Mouse (Mus musculus): ENCODE data around the gene Hist1h2ag. TPM values are rescaled to one million over a fixed set of nuclear protein-coding genes. Genes with fewer than 3 reads are reported as not detected.

Hist1h2ag gene
- polyA plus RNA-seq, 1 experiment from 2014 or later = 19.7 TPM

Small RNA genes lying within 50 kb of the gene (microRNA-seq; reads per million reads assigned to microRNA genes)
- gene Gm26300 (not detected), gene Gm44390 (not detected), gene Gm44486 (not detected)

Other genes starting within 250 kb of the Hist1h2ag start
- 12.2 and 15.4 TPM in 2 replicates for gene Hist1h2bq, start 232.7 kb downstream of the Hist1h2ag start, polyA plus RNA-seq (2015; fragmentation: Nextera tagmentation; extraction: Ambion mirVana)
- 1.8 TPM in 1 of 2 replicates, not detected in the other for gene Hist1h2ao, start 232.5 kb downstream of the Hist1h2ag start, polyA plus RNA-seq (2015; fragmentation: Nextera tagmentation; extraction: Ambion mirVana)
- not detected in 2 replicates for gene Hist1h4m, start 231.2 kb downstream of the Hist1h2ag start, polyA plus RNA-seq (2015; fragmentation: Nextera tagmentation; extraction: Ambion mirVana)
- 6.1 and 9.4 TPM in 2 replicates for gene Hist1h4n, start 210.7 kb downstream of the Hist1h2ag start, polyA plus RNA-seq (2015; fragmentation: Nextera tagmentation; extraction: Ambion mirVana)
- gene Hist1h2ap, start 209.4 kb downstream of the Hist1h2ag start, polyA plus RNA-seq (2015; fragmentation: Nextera tagmentation; extraction: Ambion mirVana) = 1,855 and 2,360 TPM in 2 replicates
- 11.5 and 15.4 TPM in 2 replicates for gene Hist1h2br, start 209.2 kb downstream of the Hist1h2ag start, polyA plus RNA-seq (2015; fragmentation: Nextera tagmentation; extraction: Ambion mirVana)
- gene Zfp184, start 97.8 kb downstream of the Hist1h2ag start, polyA plus RNA-seq (2015; fragmentation: Nextera tagmentation; extraction: Ambion mirVana) = 23.6 and 24.7 TPM in 2 replicates
- gene Pom121l2, start 61.8 kb downstream of the Hist1h2ag start, polyA plus RNA-seq (2015; fragmentation: Nextera tagmentation; extraction: Ambion mirVana) = not detected in 2 replicates
- 0.14 TPM in 1 of 2 replicates, not detected in the other for gene Prss16, start 33.2 kb downstream of the Hist1h2ag start, polyA plus RNA-seq (2015; fragmentation: Nextera tagmentation; extraction: Ambion mirVana)
- 2.5 and 9.8 TPM in 2 replicates for gene Hist1h2ah, start 7.4 kb downstream of the Hist1h2ag start, polyA plus RNA-seq (2015; fragmentation: Nextera tagmentation; extraction: Ambion mirVana)
- 4.5 and 4.6 TPM in 2 replicates for gene Hist1h2bk, start 7.1 kb downstream of the Hist1h2ag start, polyA plus RNA-seq (2015; fragmentation: Nextera tagmentation; extraction: Ambion mirVana)
- 16.9 and 19.2 TPM in 2 replicates for gene Hist1h4i, start 1.6 kb downstream of the Hist1h2ag start, polyA plus RNA-seq (2015; fragmentation: Nextera tagmentation; extraction: Ambion mirVana)
- 6.8 and 7.3 TPM in 2 replicates for gene Hist1h2bj, start 270 bp upstream of the Hist1h2ag start, polyA plus RNA-seq (2015; fragmentation: Nextera tagmentation; extraction: Ambion mirVana)
- not detected in 2 replicates for gene Vmn1r188, start 41.5 kb upstream of the Hist1h2ag start, polyA plus RNA-seq (2015; fragmentation: Nextera tagmentation; extraction: Ambion mirVana)
- not detected in 2 replicates for gene Vmn1r189, start 62.9 kb upstream of the Hist1h2ag start, polyA plus RNA-seq (2015; fragmentation: Nextera tagmentation; extraction: Ambion mirVana)
- not detected in 2 replicates for gene Vmn1r191, start 141.0 kb upstream of the Hist1h2ag start, polyA plus RNA-seq (2015; fragmentation: Nextera tagmentation; extraction: Ambion mirVana)
- gene Vmn1r192, start 148.2 kb upstream of the Hist1h2ag start, polyA plus RNA-seq (2015; fragmentation: Nextera tagmentation; extraction: Ambion mirVana) = not detected in 2 replicates
- not detected in 2 replicates for gene Vmn1r193, start 180.2 kb upstream of the Hist1h2ag start, polyA plus RNA-seq (2015; fragmentation: Nextera tagmentation; extraction: Ambion mirVana)
- gene Vmn1r194, start 201.3 kb upstream of the Hist1h2ag start, polyA plus RNA-seq (2015; fragmentation: Nextera tagmentation; extraction: Ambion mirVana) = not detected in 2 replicates
- not detected in 2 replicates for gene Vmn1r195, start 227.6 kb upstream of the Hist1h2ag start, polyA plus RNA-seq (2015; fragmentation: Nextera tagmentation; extraction: Ambion mirVana)
- gene Vmn1r196, start 247.0 kb upstream of the Hist1h2ag start, polyA plus RNA-seq (2015; fragmentation: Nextera tagmentation; extraction: Ambion mirVana) = not detected in 2 replicates